Mouse (Mus musculus) liver, adult 2 months (tissue): Measurements from ENCODE around the gene Toe1. TPM values are rescaled to one million over a fixed set of nuclear protein-coding genes. Genes with fewer than 3 reads are reported as not detected.

ENCODE experiments used
- DNase-seq: peaks from one replicate; pipeline ENCODE4 v3.0.0-alpha.2; 2011; ENCODE audit warnings: low read depth, low spot score; ENCODE audit errors: extremely low read depth
- H3K27ac ChIP-seq: fragments of 200-500 bp; replicated peaks from 2 replicates; pipeline ENCODE4 v1.5.1; 2012; ENCODE audit warnings: low read depth, mild to moderate bottlenecking, control low read depth, inconsistent platforms, low read length; ENCODE audit not compliant: insufficient read depth
- H3K27me3 ChIP-seq: fragments of 200-500 bp; 2 replicates; pipeline ENCODE4 v1.6.1; 2012; ENCODE audit warnings: mild to moderate bottlenecking, moderate library complexity, low read length, inconsistent platforms; ENCODE audit not compliant: control insufficient read depth, insufficient read depth
- H3K36me3 ChIP-seq: fragments of 200-500 bp; 2 replicates; pipeline ENCODE4 v1.6.1; 2012; ENCODE audit warnings: low read length, inconsistent platforms; ENCODE audit not compliant: control insufficient read depth, insufficient read depth
- H3K4me1 ChIP-seq: fragments of 200-500 bp; 2 replicates; pipeline ENCODE4 v1.6.1; 2011; ENCODE audit warnings: low read length; ENCODE audit not compliant: control insufficient read depth, insufficient read depth
- H3K4me3 ChIP-seq: fragments of 200-500 bp; 2 replicates; pipeline ENCODE4 v1.5.1; 2011; ENCODE audit warnings: low read depth, mild to moderate bottlenecking, control low read depth, low read length, moderate library complexity; ENCODE audit not compliant: insufficient read depth
- H3K79me2 ChIP-seq: fragments of 200-500 bp; 2 replicates; pipeline ENCODE4 v1.6.1; 2012; ENCODE audit warnings: inconsistent platforms, mild to moderate bottlenecking, low read length, moderate library complexity; ENCODE audit not compliant: control insufficient read depth, insufficient read depth
- H3K9ac ChIP-seq: fragments of 200-500 bp; 2 replicates; pipeline ENCODE4 v1.6.1; 2012; ENCODE audit warnings: low read depth, mild to moderate bottlenecking, control low read depth, inconsistent platforms, low read length
- CTCF ChIP-seq: fragments of 200-500 bp; IDR thresholded peaks from 2 replicates; pipeline ENCODE4 v1.5.1; 2011; ENCODE audit warnings: low read depth, low read length, control low read depth
- POLR2A ChIP-seq: fragments of 200-500 bp; IDR thresholded peaks from 2 replicates; pipeline ENCODE4 v1.6.1; 2011; ENCODE audit warnings: low read length, control low read depth; ENCODE audit not compliant: insufficient read depth; ENCODE audit errors: extremely low read depth
- WGBS: fragments of 180-500 bp; shearing (Covaris S2); methylation state at CpG from one replicate; pipeline ENCODE4 v1.1.7; 2018; 5-methylcytosine and 5-hydroxymethylcytosine counted together
- polyA plus RNA-seq: library from polyadenylated mRNA; depleted of rRNA; stranded (reverse); fragments of >200 nt; gene quantifications from 2 replicates; pipeline ENCODE4 v1.2.3, GENCODE M21; 2012
- total RNA-seq: library from RNA; depleted of rRNA; stranded (reverse); fragments of >200 nt; gene quantifications from 2 replicates; pipeline ENCODE4 v1.2.3, GENCODE M21; 2014

The Toe1 gene
- total and polyA plus RNA-seq, 2 experiments = 10.9 to 11.7 TPM

- Histone ChIP-seq H3K9ac (peak overlapping the region; percentile 63), H3K79me2 (no peaks in the 10 kb centered on the region), H3K27me3 (no peaks in the 10 kb centered on the region), H3K27ac (no peak overlapping the region), H3K4me3 (peak overlapping the region; percentile 54), H3K4me1 (peaks cover 7% of the 10 kb centered on the region), H3K36me3 (no peaks in the 10 kb centered on the region)
- peak; percentile 86 for DNase-seq
- TF ChIP-seq CTCF (peak; percentile 55), POLR2A (0 out of 2 replicates have a peak, but pooled peaks have one; percentile 17)
- WGBS = under 1% methylated on average over 51 of the region's 51 CpGs
Observed at GRCm38 (mm10) chr4:116820902-116821693, 13.7 kb upstream of the Toe1 start.

GRCm38 (mm10) chr4:116819968-116820901 is 12.8 kb upstream of the Toe1 start:
- WGBS = 50% methylated on average over 32 of the region's 32 CpGs
- no peaks in the 10 kb centered on the region for H3K79me2 ChIP-seq
- no peaks in the 10 kb centered on the region for H3K36me3 ChIP-seq
- H3K27ac ChIP-seq = no peak overlapping the region
- H3K4me3 ChIP-seq = peak overlapping the region; percentile 54; the same call in 1 of the 2 replicates
- peaks cover 4% of the 10 kb centered on the region for H3K4me1 ChIP-seq
- TF ChIP-seq CTCF (no peak), POLR2A (no peak)
- H3K9ac ChIP-seq = peak overlapping the region; percentile 28; the same call in 1 of the 2 replicates
- no peak for DNase-seq
- H3K27me3 ChIP-seq = no peaks in the 10 kb centered on the region

GRCm38 (mm10) chr4:116817486-116817885 is 10.0 kb upstream of the Toe1 start:
- H3K9ac ChIP-seq = no peak overlapping the region
- 96% methylated on average over 6 of the region's 6 CpGs for WGBS
- H3K36me3 ChIP-seq = no peaks in the 10 kb centered on the region
- DNase-seq = no peak
- H3K4me1 ChIP-seq = peaks cover 4% of the 10 kb centered on the region
- H3K27me3 ChIP-seq = no peaks in the 10 kb centered on the region
- H3K79me2 ChIP-seq = no peaks in the 10 kb centered on the region
- no peak overlapping the region for H3K4me3 ChIP-seq
- no peak overlapping the region for H3K27ac ChIP-seq
- TF ChIP-seq CTCF = no peak
- no peak for TF ChIP-seq POLR2A

DNA sequence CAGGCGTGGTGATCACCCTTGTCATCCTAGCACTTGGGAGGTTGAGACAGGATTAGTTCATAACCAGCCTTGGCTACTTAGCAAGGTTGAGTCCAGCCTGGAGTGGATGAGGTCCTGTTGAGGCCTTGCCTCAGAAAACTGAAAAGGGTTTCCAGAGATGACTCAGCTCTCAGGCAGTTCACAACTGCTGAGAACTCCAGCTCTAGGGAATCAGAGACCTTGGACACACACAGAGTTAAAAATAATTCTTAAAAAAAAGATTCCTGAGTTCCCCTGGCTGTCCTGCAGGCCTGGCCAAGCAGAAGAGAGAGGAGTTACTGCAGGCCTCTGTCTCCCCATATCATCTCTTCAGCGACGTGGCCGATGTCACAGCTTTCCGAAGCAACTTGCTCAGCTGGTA is 7.8 kb upstream of the Toe1 start:
- no peak overlapping the region for H3K4me3 ChIP-seq
- 95% methylated on average over 5 of the region's 5 CpGs for WGBS
- TF ChIP-seq CTCF (no peak), POLR2A (no peak)
- H3K36me3 ChIP-seq = no peaks in the 10 kb centered on the region
- H3K79me2 ChIP-seq = no peaks in the 10 kb centered on the region
- no peak overlapping the region for H3K9ac ChIP-seq
- DNase-seq = no peak
- no peaks in the 10 kb centered on the region for H3K27me3 ChIP-seq
- H3K27ac ChIP-seq = no peak overlapping the region
- H3K4me1 ChIP-seq = no peaks in the 10 kb centered on the region

DNA sequence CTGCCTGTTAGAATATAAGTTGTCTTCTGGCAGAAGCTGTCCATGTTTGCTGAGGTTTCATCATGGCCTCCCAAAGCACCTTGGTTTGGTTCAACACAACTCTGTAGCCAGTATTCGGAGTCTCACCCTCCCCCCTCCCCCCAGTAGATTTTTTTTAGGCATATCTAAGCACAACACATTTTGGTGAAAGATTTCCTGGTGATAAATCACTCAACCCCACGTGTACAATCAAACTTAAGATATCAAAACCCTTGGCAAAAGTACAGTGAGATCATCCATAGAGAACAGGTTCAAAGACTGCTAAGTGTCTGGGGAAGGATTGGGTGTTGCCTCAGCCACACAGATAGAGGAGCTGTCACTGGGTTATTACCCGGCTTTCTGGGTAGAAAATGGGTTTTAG is 3.6 kb upstream of the Toe1 start:
- Histone ChIP-seq H3K36me3 (no peaks in the 10 kb centered on the region), H3K79me2 (no peaks in the 10 kb centered on the region), H3K27ac (no peak overlapping the region), H3K27me3 (no peaks in the 10 kb centered on the region), H3K9ac (no peak overlapping the region), H3K4me3 (no peak overlapping the region), H3K4me1 (peaks cover 4% of the 10 kb centered on the region; the same call in 1 of the 2 replicates)
- DNase-seq = no peak
- no peak for TF ChIP-seq POLR2A
- TF ChIP-seq CTCF = no peak
- WGBS = 77% methylated on average over 3 of the region's 3 CpGs
